Mouse (Mus musculus): ENCODE measurements around the gene Emilin2. TPM values are rescaled to one million over a fixed set of nuclear protein-coding genes. Genes with fewer than 3 reads are reported as not detected.

Emilin2 gene
- polyA plus RNA-seq, 1 experiment from 2014 or later: 22.6 TPM

DNA sequence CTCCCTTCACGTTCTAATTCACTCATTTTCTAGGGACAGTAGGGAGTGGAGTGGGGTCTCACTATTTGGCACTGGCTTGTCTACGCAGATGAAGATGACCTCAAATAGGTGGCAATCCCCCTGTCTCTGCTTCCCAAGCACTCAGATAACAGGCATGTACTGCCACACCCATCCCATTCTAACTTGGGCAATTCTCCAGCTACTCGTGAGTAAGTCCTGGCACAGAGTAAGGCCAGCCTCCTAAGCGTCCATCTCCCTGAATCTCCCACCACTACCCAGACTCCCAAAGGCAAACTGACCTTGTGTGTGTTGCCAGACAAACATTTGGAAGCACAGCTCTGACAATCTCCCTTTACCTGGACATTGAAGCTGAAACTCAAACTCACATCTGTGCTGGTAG, 18.9 kb downstream of the Emilin2 start:
- WGBS: 84% methylated on average over 4 of the region's 4 CpGs
- no peaks in the 10 kb centered on the region for H3K4me1 ChIP-seq
- H3K4me3 ChIP-seq: no peak overlapping the region
- no peak for DNase-seq (ENCODE audit: low spot score)
- no peaks in the 10 kb centered on the region for H3K27me3 ChIP-seq (ENCODE audit: low read depth, poor library complexity, severe bottlenecking)
- H3K27ac ChIP-seq (replicated peaks): no peak overlapping the region
- no peaks in the 10 kb centered on the region for H3K9me3 ChIP-seq (replicated peaks)
- H3K36me3 ChIP-seq: no peaks in the 10 kb centered on the region

DNA sequence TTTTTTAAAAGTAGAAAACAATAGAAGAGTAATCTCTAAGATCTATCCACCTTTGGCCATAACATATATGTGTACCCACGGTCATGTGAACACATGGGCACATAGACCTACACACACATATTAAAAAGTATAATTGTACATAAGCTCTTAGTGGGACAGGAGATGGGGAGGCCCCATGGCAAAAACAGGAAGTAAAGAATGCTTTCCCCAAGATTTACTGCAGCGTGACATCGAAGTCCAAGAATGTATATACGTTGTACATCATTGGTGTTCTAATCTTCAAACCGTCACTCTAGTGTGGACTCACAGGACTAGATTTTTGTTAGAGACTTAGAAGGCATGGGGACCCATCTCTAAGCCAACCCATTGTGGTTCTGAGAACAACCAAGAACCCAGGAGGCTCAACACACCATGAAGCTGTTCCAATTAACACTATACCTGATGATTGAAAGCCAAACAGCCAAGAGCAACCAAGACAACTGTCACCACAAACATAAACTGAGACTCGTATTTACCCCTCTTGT, 19.8 kb downstream of the Emilin2 start:
- Histone ChIP-seq H3K9me3 (replicated peaks) (no peaks in the 10 kb centered on the region), H3K27ac (replicated peaks) (no peak overlapping the region), H3K4me1 (no peaks in the 10 kb centered on the region), H3K36me3 (no peaks in the 10 kb centered on the region), H3K27me3 (ENCODE audit: low read depth, poor library complexity, severe bottlenecking) (no peaks in the 10 kb centered on the region), H3K4me3 (no peak overlapping the region)
- WGBS: 96% methylated on average over 6 of the region's 6 CpGs
- no peak for DNase-seq (ENCODE audit: low spot score)

DNA sequence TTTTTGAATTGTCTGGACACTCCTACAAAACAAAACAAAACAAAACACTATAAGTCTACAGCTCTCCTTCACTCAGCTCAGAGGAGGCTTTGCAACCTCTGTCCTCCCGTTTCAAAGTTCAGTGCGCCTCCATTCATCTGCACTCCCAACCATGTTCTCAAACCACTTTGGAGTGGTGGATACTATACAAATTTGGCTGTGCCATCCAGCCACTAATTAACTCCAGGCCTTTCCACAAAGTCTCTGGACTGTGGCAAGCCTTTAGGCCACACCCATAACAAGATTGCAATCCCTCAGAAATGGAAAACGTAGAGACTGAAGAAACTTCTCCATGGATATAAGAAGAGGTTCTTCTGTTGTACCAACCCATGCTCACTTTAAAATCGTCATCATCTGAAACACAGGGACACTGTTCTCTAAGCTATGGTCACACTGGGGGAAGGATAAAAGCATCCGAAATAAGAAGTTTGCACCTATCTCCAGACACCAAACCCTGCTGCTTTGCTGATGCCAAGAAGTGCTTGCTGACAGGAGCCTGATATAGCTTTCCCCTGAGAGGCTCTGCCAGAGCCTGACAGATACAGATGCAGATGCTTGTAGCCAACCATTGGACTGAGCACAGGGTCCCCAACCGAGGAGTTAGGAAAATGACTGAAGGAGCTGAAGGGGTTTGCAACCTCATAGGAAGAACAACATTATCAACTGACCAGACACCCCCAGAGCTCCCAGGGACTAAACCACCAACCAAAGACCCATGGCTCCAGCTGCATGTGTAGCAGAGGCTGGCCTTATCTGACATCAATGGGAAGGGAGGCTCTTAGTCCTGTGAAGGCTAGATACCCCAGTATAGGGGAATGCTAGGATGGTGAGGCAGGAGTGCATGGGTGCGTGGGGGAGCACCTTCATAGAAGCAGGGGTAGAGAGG, 21.0 kb downstream of the Emilin2 start:
- Histone ChIP-seq H3K27me3 (ENCODE audit: low read depth, poor library complexity, severe bottlenecking) (no peaks in the 10 kb centered on the region), H3K27ac (replicated peaks) (no peak overlapping the region), H3K9me3 (replicated peaks) (no peaks in the 10 kb centered on the region), H3K4me3 (no peak overlapping the region), H3K36me3 (no peaks in the 10 kb centered on the region), H3K4me1 (no peaks in the 10 kb centered on the region; the same call in 1 of the 2 replicates)
- no peak for DNase-seq (ENCODE audit: low spot score)
- WGBS: 84% methylated on average over 7 of the region's 7 CpGs

DNA sequence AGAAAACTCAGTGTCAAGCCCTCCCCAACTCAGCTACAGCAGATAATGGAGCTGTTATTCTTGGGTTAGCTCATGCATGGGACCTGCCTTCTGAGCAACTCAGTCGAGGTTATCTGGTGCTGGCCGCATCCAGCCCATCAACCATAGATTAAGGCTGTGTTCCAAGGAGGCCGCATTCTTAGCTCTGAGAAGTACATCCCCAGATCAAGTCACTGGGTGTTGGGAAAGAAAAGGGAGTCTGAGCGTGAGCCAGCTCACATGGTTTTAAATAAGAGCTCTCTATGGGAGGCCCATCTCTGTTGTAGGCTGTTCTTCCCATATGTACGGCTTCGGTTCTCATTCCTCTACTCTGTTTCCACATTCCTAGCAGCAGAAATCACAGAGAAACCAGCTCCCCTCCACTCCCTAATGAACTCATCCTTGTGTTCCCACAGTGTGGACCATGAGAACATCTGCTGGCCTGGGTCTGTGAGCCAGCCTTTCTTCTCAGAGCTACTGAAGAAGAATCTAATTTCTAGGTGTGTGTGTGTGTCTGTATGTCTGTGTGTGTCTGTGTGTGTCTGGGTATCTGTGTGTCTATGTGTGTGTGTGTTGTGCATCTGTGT, 22.1 kb downstream of the Emilin2 start:
- no peaks in the 10 kb centered on the region for H3K27me3 ChIP-seq (ENCODE audit: low read depth, poor library complexity, severe bottlenecking)
- 78% methylated on average over 6 of the region's 6 CpGs for WGBS
- no peak overlapping the region for H3K27ac ChIP-seq (replicated peaks)
- no peak for DNase-seq (ENCODE audit: low spot score)
- H3K4me1 ChIP-seq: peaks cover 3% of the 10 kb centered on the region; the same call in 1 of the 2 replicates
- no peaks in the 10 kb centered on the region for H3K9me3 ChIP-seq (replicated peaks)
- no peaks in the 10 kb centered on the region for H3K36me3 ChIP-seq
- no peak overlapping the region for H3K4me3 ChIP-seq

DNA sequence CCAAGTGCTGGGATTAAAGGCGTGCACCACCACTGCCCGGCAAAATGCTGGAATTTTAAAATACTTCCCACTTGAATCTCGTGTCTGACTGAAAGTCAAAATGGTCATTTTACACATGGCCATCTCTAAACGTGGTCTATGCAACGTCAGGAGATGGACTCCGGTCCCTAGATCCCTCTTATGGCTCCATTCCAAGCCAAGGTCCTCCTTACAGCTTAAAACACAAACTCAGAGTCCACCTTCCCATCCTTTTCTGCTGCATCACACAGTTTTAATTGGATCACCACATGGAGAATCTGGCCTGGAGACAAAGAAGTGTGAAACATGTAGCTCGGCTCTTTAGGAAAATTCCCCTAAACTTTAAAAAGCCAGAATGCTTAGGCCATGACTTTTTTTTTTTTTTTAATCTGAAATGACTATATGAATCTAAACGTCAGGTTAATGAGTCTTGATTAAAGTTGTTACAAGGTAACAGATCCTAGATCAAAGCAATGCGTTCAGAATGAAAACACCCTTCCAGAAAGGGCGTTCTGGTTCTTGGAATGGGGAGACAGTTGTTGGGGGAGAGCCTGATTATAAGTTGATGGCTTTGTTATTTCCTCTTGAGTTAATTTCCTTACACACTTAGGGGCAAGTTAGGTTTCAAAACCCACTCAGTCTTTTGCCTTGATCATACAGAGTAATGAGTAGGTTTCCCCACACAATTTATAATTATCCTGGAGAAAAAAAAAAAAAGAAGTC, 22.8 kb downstream of the Emilin2 start:
- Histone ChIP-seq H3K4me1 (peaks cover 3% of the 10 kb centered on the region; the same call in 1 of the 2 replicates), H3K9me3 (replicated peaks) (no peaks in the 10 kb centered on the region), H3K27ac (replicated peaks) (no peak overlapping the region), H3K27me3 (ENCODE audit: low read depth, poor library complexity, severe bottlenecking) (no peaks in the 10 kb centered on the region), H3K36me3 (no peaks in the 10 kb centered on the region), H3K4me3 (no peak overlapping the region)
- DNase-seq (ENCODE audit: low spot score): no peak
- 91% methylated on average over 10 of the region's 10 CpGs for WGBS

DNA sequence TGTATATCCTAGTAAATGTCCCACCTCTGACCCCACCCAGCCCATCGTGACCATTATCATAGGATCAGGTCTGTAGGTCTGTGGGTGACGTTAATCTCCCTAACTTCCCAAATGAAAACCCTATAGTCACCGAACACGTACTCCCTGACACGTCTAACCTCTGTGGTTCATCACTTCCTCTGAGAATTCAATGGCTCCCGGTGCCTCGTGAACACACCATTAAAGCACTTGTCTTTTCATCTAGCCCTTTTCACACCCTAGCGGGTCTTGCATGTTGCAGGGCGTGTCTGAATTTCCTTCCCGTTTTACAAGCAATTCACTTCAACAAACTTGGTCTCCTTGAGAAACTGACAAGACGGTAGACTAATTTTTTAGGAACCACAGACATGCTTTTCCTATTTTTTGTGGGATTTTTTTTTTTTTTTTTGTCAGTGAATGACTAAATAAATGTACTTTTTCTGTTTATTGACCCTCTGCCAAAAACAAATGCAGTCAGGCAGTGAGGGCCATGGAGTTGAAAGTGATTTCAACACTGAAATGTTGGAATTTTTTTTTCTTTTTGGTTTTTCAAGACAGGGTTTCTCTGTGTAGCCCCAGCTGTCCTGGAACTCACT, 23.5 kb downstream of the Emilin2 start:
- no peaks in the 10 kb centered on the region for H3K36me3 ChIP-seq
- 96% methylated on average over 11 of the region's 11 CpGs for WGBS
- no peak overlapping the region for H3K27ac ChIP-seq (replicated peaks)
- H3K9me3 ChIP-seq (replicated peaks): no peaks in the 10 kb centered on the region
- peaks cover 3% of the 10 kb centered on the region; the same call in 1 of the 2 replicates for H3K4me1 ChIP-seq
- no peak overlapping the region for H3K4me3 ChIP-seq
- H3K27me3 ChIP-seq (ENCODE audit: low read depth, poor library complexity, severe bottlenecking): no peaks in the 10 kb centered on the region
- DNase-seq (ENCODE audit: low spot score): no peak

DNA sequence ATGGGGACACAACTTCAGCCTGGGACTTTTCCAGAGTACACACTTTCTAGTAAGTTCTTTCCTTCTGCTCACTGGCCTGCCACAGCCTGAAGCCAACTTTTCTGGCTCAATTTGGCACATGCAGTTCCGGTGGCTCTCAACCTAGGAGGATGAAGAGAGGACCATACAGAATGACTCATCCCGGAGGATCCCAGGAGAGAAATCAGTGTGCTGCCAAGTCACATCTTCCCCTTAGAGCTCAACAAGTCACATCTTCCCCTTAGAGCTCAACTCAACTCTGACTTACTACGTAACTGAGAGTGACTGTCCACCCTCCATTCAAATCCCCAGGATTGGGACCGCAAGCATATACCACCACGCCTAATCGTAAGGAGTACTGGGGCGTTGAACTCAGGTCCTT, 24.2 kb downstream of the Emilin2 start:
- no peaks in the 10 kb centered on the region for H3K36me3 ChIP-seq
- 96% methylated on average over 7 of the region's 7 CpGs for WGBS
- H3K4me1 ChIP-seq: peaks cover 3% of the 10 kb centered on the region; the same call in 1 of the 2 replicates
- H3K4me3 ChIP-seq: no peak overlapping the region
- no peak overlapping the region for H3K27ac ChIP-seq (replicated peaks)
- no peaks in the 10 kb centered on the region for H3K27me3 ChIP-seq (ENCODE audit: low read depth, poor library complexity, severe bottlenecking)
- no peaks in the 10 kb centered on the region for H3K9me3 ChIP-seq (replicated peaks)
- no peak for DNase-seq (ENCODE audit: low spot score)

DNA sequence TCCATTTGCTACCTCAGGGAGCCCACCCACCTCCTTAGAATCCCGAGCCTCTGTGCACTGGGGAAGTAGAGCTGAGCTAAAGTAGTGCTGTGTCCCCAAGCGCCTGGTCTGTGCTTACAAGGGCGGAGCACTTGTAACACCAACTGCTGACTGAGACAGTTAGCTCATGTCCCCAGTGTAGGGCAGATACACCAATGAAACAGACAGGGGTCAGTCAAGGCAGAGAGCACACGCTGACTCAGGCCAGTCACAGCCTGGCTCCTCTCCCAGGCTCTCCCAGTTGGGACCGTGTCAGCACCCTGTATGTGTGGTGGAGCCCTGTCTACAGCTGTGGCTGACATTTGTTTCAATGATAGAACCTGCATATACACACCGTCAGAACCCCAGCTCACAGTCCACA, 25.8 kb downstream of the Emilin2 start:
- no peaks in the 10 kb centered on the region for H3K36me3 ChIP-seq
- no peak overlapping the region for H3K27ac ChIP-seq (replicated peaks)
- no peaks in the 10 kb centered on the region for H3K27me3 ChIP-seq (ENCODE audit: low read depth, poor library complexity, severe bottlenecking)
- 77% methylated on average over 6 of the region's 6 CpGs for WGBS
- H3K9me3 ChIP-seq (replicated peaks): no peaks in the 10 kb centered on the region
- DNase-seq (ENCODE audit: low spot score): no peak
- peaks cover 3% of the 10 kb centered on the region; the same call in 1 of the 2 replicates for H3K4me1 ChIP-seq
- H3K4me3 ChIP-seq: no peak overlapping the region

DNA sequence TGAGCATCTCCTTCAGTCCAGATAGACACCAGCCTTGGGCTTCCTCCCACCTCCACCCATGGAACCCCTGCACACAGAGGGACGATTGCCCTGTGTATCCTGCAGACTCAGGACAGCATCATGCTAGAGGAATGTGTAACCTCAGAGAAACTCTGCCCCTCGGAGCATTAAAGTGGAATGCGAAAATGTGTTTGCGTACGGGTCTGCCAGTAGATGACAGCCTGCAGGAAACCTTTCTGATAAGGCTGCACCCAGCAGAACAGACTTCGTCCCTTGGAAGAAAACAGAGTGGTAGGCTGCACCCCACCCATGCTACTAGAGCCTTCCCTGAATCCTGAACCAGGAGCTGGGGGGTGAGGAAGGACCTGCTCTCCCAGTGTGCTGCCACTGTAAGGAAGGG, 26.9 kb downstream of the Emilin2 start:
- H3K27me3 ChIP-seq (ENCODE audit: low read depth, poor library complexity, severe bottlenecking): no peaks in the 10 kb centered on the region
- WGBS: 77% methylated on average over 6 of the region's 6 CpGs
- 0 out of 2 replicates have a peak overlapping the region, but pooled peaks have one; percentile 17 for H3K27ac ChIP-seq (replicated peaks)
- H3K4me3 ChIP-seq: no peak overlapping the region
- H3K4me1 ChIP-seq: peaks cover 3% of the 10 kb centered on the region; the same call in 1 of the 2 replicates
- no peak for DNase-seq (ENCODE audit: low spot score)
- H3K36me3 ChIP-seq: 0 out of 2 replicates have a peak, but pooled peaks cover 4% of the 10 kb centered on the region
- no peaks in the 10 kb centered on the region for H3K9me3 ChIP-seq (replicated peaks)

DNA sequence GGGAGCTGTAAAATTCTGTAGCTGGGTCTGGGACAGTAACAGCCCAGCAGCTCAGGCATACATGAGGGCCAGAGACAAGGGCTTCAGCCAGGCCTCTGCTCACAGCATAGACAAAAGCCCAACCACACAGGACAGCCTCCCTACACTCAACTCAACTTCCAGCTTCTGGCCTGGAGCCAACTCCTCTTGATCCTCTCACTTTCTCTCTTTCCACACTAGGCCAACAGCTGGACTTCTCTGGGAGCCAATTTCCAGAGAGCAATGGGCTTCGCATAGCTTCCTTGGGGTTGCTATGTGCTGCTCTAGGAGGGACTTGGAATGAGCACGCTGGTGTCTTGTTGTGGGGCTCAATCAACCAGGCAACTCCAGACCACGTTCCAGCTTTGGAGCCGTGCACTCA, 28.5 kb downstream of the Emilin2 start:
- Histone ChIP-seq H3K4me3 (no peak overlapping the region), H3K9me3 (replicated peaks) (no peaks in the 10 kb centered on the region), H3K27me3 (ENCODE audit: low read depth, poor library complexity, severe bottlenecking) (no peaks in the 10 kb centered on the region), H3K36me3 (peaks cover 11% of the 10 kb centered on the region), H3K27ac (replicated peaks) (no peak overlapping the region), H3K4me1 (peaks cover 3% of the 10 kb centered on the region; the same call in 1 of the 2 replicates)
- WGBS: 94% methylated on average over 4 of the region's 4 CpGs
- no peak for DNase-seq (ENCODE audit: low spot score)

DNA sequence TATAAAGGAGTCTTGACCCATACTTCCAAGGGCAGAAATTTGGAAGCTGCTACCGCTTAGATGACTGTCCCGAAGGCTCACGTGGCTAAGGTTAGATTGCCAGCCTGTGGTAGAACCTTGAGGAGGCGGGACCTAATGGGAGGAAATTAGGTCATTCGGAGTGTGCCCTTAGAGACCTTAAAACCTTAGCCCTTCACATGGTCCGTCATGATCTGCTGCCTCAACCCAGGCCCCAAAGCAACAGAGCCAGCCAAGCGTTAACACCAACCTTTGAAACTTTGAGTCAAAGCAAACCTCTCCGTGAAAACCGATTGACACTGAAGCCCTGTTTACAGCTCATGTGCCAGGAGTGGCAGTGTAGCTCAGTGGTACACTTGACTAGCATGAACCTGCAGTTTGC, 29.1 kb downstream of the Emilin2 start:
- DNase-seq (ENCODE audit: low spot score): no peak
- Histone ChIP-seq H3K9me3 (replicated peaks) (no peaks in the 10 kb centered on the region), H3K36me3 (peaks cover 11% of the 10 kb centered on the region), H3K27me3 (ENCODE audit: low read depth, poor library complexity, severe bottlenecking) (no peaks in the 10 kb centered on the region), H3K27ac (replicated peaks) (no peak overlapping the region), H3K4me1 (peaks cover 3% of the 10 kb centered on the region; the same call in 1 of the 2 replicates), H3K4me3 (no peak overlapping the region)
- 88% methylated on average over 9 of the region's 9 CpGs for WGBS
